Mouse (Mus musculus): ENCODE results near the gene Tnip1.

DNA sequence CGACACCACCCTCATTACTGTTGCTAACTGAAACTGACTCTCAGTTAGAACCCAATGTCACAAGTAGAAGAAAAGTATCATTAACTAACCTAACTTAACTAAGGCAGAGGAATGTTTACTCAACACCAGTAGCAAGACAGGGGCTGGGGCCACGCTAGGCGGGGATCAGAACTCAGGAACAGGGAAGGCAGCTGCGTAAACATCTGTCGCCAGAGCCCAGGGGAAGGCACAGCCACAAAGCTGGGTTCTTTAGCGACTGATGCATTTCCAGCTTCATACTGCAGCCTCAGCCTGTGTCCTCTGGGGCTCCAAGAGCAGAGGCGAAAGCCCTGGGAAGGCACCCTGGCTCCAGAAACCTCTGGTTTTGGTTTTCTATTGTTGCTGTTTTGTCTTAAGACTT, 70.6 kb downstream of the Tnip1 start:
- TF ChIP-seq POLR2A (IDR thresholded peaks at IDR 0.05; ENCODE audit: low read depth, low read length) (no peak), CTCF (IDR thresholded peaks at IDR 0.05; ENCODE audit: borderline replicate concordance, insufficient read depth, low read length) (no peak)
